Mouse (Mus musculus) embryonic facial prominence, embryonic 11.5 days (tissue): ENCODE measurements around the gene Nmrk1. TPM values are rescaled to one million over a fixed set of nuclear protein-coding genes. Genes with fewer than 3 reads are reported as not detected.

Experiments
- ATAC-seq: fragments of 200-750 bp; cut with Nextera tagmentation; replicated peaks from 2 replicates; pipeline ENCODE4 v1.8.0; 2017; ENCODE audit warnings: low read depth; ENCODE audit not compliant: insufficient number of reproducible peaks, low FRiP score, low TSS enrichment
- DNase-seq: peaks from one replicate; pipeline ENCODE4 v3.0.0-alpha.2; 2015; ENCODE audit warnings: low spot score
- H3K27ac ChIP-seq: fragments of 300-500 bp; sonication (generic); replicated peaks from 2 replicates; pipeline ENCODE4 v1.5.1; 2014; ENCODE audit warnings: mild to moderate bottlenecking, low read depth, low read length, control low read depth
- H3K27me3 ChIP-seq: fragments of 300-500 bp; sonication (generic); 2 replicates; pipeline ENCODE4 v1.6.1; 2014; ENCODE audit warnings: mild to moderate bottlenecking, low read length, moderate library complexity, mixed read lengths; ENCODE audit not compliant: control insufficient read depth, insufficient read depth
- H3K36me3 ChIP-seq: fragments of 300-500 bp; sonication (generic); replicated peaks from 2 replicates; pipeline ENCODE4 v1.6.1; 2014; ENCODE audit warnings: low read depth, mild to moderate bottlenecking, low read length, moderate library complexity, mixed read lengths; ENCODE audit not compliant: control insufficient read depth, insufficient read depth
- H3K4me1 ChIP-seq: fragments of 300-500 bp; sonication (generic); 2 replicates; pipeline ENCODE4 v1.6.1; 2014; ENCODE audit warnings: low read length, mixed read lengths; ENCODE audit not compliant: control insufficient read depth, insufficient read depth
- H3K4me2 ChIP-seq: fragments of 300-500 bp; sonication (generic); 2 replicates; pipeline ENCODE4 v1.6.1; 2014; ENCODE audit warnings: low read depth, mild to moderate bottlenecking, control low read depth, low read length, moderate library complexity
- H3K4me3 ChIP-seq: fragments of 300-500 bp; sonication (generic); 2 replicates; pipeline ENCODE4 v1.5.1; 2014; ENCODE audit warnings: low read depth, low read length, control low read depth
- H3K9ac ChIP-seq: fragments of 300-500 bp; sonication (generic); replicated peaks from 2 replicates; pipeline ENCODE4 v1.6.1; 2014; ENCODE audit warnings: mild to moderate bottlenecking, control low read depth, low read length
- H3K9me3 ChIP-seq: fragments of 300-500 bp; sonication (generic); replicated peaks from 2 replicates; pipeline ENCODE4 v1.6.1; 2016; ENCODE audit warnings: mild to moderate bottlenecking, low read length, inconsistent platforms, mixed read lengths; ENCODE audit not compliant: control insufficient read depth
- WGBS: fragments of 180-500 bp; shearing (Covaris S2); extraction: QIAGEN DNeasy Blood & Tissue Kit; methylation state at CpG from one replicate; pipeline ENCODE4 v1.1.7; 2014; 5-methylcytosine and 5-hydroxymethylcytosine counted together
- polyA plus RNA-seq: library from polyadenylated mRNA; unstranded; fragments of >200 nt; fragmentation: Nextera tagmentation; extraction: Ambion mirVana; gene quantifications from 2 replicates; pipeline ENCODE4 v1.2.1, GENCODE M21; 2014

Gene Nmrk1
- polyA plus RNA-seq, 1 experiment from 2014 or later: 5.1 TPM

DNA sequence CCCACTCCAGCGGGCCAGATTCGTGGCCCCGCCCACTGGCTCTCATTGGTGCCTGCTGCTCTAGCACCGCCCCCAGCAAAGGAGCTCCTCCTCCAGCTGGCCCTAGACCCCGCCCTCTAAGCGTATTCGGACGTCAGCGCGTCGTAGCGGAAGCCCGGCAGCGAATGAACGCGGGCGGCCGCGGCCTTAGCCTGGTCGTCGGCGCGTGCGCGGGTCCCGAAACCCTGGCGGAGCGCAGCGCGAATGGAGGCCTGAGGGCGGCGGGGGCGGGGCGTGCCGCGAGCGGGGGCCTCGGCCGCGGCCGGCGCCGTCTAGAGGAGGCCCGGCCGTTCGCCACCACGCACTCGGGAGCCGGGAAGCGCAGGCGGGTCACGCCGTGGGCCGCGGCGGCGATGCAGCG, 38.9 kb downstream of the Nmrk1 start, which contains the start of gene Carnmt1:
Gene Carnmt1, plus strand, starts transcription at position 157 of the 400 bp plus-strand sequence.
- under 1% methylated on average over 50 of the region's 58 CpGs for WGBS
- ATAC-seq: peak; percentile 97

DNA sequence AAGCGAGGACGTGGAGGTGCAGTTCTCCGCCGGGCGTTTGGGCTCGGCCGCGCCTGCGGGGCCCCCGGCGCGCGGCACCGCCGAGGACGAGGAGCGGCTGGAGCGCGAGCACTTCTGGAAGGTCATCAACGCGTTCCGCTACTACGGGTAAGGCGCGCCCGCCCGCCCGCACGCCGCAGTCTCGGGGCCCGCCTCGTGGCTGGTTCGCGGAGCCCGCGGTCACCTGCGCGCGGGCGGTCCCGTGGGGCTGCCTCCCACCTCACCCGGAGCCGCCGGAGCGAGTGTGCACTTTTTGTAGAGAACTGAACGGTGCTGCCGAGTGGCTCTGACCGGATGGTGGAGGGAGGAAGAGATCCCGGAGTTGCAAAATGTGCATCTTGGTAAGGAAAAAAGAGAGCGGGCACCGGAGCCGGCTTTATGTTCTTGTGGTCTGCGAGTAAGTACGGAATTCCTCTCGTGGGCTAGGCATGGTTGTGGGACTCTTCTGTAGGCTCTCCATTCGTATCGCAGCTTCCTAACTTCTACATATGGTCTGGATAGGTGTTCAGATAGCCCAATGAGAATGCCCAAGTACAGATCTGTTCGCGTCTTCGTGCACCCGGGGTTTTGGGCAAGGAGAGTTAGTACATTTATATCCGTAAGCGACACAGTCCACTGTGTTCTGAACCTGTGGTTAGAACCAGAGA, 39.4 kb downstream of the Nmrk1 start:
- DNase-seq (peak; percentile 54), ATAC-seq (peak; percentile 67)
- Histone ChIP-seq H3K9me3 (no peaks in the 10 kb centered on the region), H3K4me1 (no peaks in the 10 kb centered on the region), H3K36me3 (no peaks in the 10 kb centered on the region), H3K27ac (peak overlapping the region; percentile 62; the same call in 1 of the 2 replicates), H3K4me2 (peak overlapping the region; percentile 72), H3K4me3 (peak overlapping the region; percentile 81), H3K27me3 (no peaks in the 10 kb centered on the region), H3K9ac (peak overlapping the region; percentile 84)
- 0% methylated on average over 55 of the region's 64 CpGs for WGBS

More for the DNA sequence above, 38.9 kb downstream of the Nmrk1 start, which contains the start of gene Carnmt1:
- no peaks in the 10 kb centered on the region for H3K4me1 ChIP-seq
- H3K9ac ChIP-seq: peak within 1 kb of the TSS; percentile 84
- no peaks in the 10 kb centered on the region for H3K36me3 ChIP-seq
- DNase-seq: peak; percentile 99
- H3K4me2 ChIP-seq: peak within 1 kb of the TSS; percentile 72
- H3K27ac ChIP-seq: peak within 1 kb of the TSS; percentile 62; the same call in 1 of the 2 replicates
- peak within 1 kb of the TSS; percentile 81 for H3K4me3 ChIP-seq
- no peaks in the 10 kb centered on the region for H3K9me3 ChIP-seq
- no peaks in the 10 kb centered on the region for H3K27me3 ChIP-seq

DNA sequence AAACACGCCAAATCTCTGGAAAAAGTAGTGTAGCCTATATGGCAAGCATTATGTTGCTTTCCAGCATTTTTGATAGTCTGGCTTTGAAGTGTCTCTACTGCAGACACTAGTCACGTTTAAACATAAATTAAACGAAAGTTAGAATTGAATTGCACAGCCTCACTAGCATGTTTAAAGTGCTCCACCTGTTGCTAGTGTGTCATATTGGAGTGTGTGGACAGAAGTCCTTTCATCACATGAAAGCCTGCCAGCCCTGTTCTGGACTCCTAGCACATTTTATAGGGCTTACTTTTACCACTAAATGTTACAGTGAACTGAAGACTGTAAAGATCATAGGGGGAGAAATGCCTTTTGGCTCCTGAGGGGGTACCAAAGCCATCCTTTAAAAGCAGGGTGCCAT, 40.7 kb downstream of the Nmrk1 start:
- H3K27ac ChIP-seq: no peak overlapping the region
- DNase-seq: no peak
- no peaks in the 10 kb centered on the region for H3K36me3 ChIP-seq
- H3K4me2 ChIP-seq: peak overlapping the region; percentile 21
- H3K9ac ChIP-seq: no peak overlapping the region
- no peaks in the 10 kb centered on the region for H3K9me3 ChIP-seq
- H3K4me1 ChIP-seq: no peaks in the 10 kb centered on the region
- H3K4me3 ChIP-seq: peak overlapping the region; percentile 8; the same call in 1 of the 2 replicates
- ATAC-seq: no peak
- WGBS: 73% methylated on average over 3 of the region's 3 CpGs
- no peaks in the 10 kb centered on the region for H3K27me3 ChIP-seq

DNA sequence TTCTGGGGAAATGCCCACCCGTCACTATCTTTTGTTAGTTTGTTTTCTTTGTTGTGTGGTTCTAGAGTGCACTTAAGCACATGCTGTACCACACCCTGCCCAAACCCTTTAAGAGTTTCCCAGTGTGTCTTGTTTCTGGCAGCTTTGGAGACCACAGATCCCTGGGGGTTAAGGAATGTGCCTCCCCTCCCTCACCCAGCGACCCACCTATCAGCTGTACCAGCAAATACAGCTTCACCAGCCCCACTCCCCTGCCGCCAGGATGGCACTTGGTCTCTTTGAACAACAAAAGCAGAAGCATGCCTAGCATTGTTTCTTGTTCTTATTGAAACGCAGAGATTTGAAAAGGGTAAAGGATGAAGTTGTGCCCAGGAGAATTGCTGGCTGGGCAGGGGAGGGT, 41.4 kb downstream of the Nmrk1 start:
- Histone ChIP-seq H3K4me2 (peak overlapping the region; percentile 23; the same call in 1 of the 2 replicates), H3K4me1 (no peaks in the 10 kb centered on the region), H3K4me3 (no peak overlapping the region; the same call in 1 of the 2 replicates), H3K27ac (no peak overlapping the region), H3K27me3 (no peaks in the 10 kb centered on the region), H3K36me3 (no peaks in the 10 kb centered on the region), H3K9ac (no peak overlapping the region), H3K9me3 (no peaks in the 10 kb centered on the region)
- DNase-seq (no peak), ATAC-seq (no peak)
- 20% methylated on average over 4 of the region's 4 CpGs for whole genome bisulfite sequencing

DNA sequence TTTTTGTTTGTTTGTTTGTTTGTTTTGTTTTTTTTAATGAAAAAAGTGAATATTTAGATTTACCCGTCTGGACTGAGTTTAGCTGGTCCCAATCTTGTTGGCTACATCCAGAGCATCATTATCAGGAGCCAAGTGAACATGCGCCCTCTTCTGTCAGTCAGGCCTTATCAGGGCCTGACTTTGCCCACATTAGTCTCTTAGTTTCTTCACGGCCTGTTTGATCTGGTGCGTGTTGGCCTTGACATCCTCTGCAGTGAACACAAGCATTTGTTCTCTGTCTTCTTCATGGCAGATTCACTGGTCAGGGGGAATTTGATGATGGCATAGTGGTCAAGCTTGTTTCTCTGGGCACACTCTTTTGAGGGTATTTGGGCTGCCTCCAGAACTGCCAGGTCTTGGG, 50.4 kb downstream of the Nmrk1 start:
- 82% methylated on average over 4 of the region's 4 CpGs for WGBS
- Histone ChIP-seq H3K27ac (no peak overlapping the region), H3K9ac (no peak overlapping the region), H3K4me3 (no peak overlapping the region), H3K9me3 (no peaks in the 10 kb centered on the region), H3K4me1 (no peaks in the 10 kb centered on the region), H3K4me2 (no peak overlapping the region), H3K36me3 (no peaks in the 10 kb centered on the region; the same call in 1 of the 2 replicates), H3K27me3 (no peaks in the 10 kb centered on the region)
- ATAC-seq: no peak
- DNase-seq: no peak

DNA sequence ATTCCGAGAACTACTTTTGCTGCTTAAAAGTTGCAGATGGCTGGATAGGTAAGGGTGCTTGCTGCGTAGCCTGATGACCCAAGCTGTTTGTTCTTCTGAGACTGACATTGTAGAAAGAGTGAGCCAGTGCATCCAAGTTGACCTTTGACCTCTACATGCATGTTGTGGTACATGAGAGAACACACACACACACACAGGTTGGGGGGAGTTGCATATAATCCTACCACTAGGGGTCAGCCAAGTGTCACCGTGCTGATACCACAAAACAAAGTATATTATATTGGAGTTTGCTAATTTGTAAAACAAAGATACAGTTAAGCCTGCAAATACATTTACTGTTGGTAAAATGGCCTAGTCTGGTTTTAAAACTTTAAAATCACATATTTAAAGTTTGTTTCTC, 55.8 kb downstream of the Nmrk1 start:
- ATAC-seq: no peak; the same call in 1 of the 2 replicates
- Histone ChIP-seq H3K9me3 (no peaks in the 10 kb centered on the region), H3K4me1 (no peaks in the 10 kb centered on the region), H3K27me3 (no peaks in the 10 kb centered on the region), H3K36me3 (no peaks in the 10 kb centered on the region), H3K27ac (no peak overlapping the region), H3K4me3 (no peak overlapping the region), H3K4me2 (no peak overlapping the region), H3K9ac (no peak overlapping the region)
- DNase-seq: peak; percentile 64
- WGBS: 72% methylated on average over 3 of the region's 3 CpGs

DNA sequence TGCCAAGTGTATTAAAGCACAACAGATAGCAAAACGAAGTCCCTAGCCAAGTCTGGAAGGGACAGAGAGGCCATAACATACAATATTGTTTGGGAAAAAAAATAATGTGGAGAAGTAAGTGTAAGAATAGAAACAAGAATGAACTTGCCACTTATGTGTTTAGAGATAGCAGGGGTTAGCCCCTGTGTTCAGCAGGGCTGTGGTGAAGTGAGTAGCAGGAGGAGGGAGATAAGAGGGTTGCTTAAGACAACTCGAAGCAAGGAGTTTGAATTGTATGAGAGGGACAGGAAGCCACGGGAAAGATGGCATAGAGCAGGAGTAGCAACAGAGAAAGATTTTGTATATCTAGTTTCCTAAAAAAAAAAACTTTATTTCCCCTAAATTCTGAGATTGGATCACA, 60.4 kb downstream of the Nmrk1 start:
- ATAC-seq: no peak
- H3K4me1 ChIP-seq: no peaks in the 10 kb centered on the region

DNA sequence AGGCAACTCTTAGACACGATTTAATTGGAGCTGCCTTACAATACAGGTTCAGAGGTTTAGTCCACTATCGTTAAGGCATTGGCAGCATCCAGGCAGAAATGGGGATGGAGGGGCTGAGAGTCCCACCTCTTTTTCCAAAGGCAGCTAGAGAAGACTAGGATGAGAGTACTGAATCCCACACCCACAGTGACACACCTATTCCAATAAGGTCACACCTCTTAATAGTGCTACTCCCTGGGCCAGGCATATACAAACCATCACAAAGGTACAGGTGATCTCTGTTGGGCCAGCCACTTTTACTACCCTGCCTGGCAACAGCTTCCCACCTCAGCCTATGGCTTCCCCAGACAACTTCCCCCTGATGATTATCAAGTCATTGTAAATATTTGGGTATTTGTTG, 61.0 kb downstream of the Nmrk1 start:
- H3K27ac ChIP-seq: no peak overlapping the region
- no peak overlapping the region for H3K4me2 ChIP-seq
- H3K27me3 ChIP-seq: no peaks in the 10 kb centered on the region
- H3K9ac ChIP-seq: no peak overlapping the region
- H3K36me3 ChIP-seq: no peaks in the 10 kb centered on the region
- 92% methylated on average over 2 of the region's 2 CpGs for WGBS
- DNase-seq (no peak), ATAC-seq (no peak)
- H3K9me3 ChIP-seq: no peaks in the 10 kb centered on the region
- H3K4me3 ChIP-seq: no peak overlapping the region
- H3K4me1 ChIP-seq: no peaks in the 10 kb centered on the region

More for the DNA sequence above, 60.4 kb downstream of the Nmrk1 start:
- Histone ChIP-seq H3K4me3 (no peak overlapping the region), H3K27me3 (no peaks in the 10 kb centered on the region), H3K36me3 (no peaks in the 10 kb centered on the region), H3K27ac (no peak overlapping the region), H3K9me3 (no peaks in the 10 kb centered on the region), H3K4me2 (no peak overlapping the region), H3K9ac (no peak overlapping the region)
- 88% methylated on average over 3 of the region's 3 CpGs for WGBS
- DNase-seq: no peak
